Mouse (Mus musculus) forebrain, embryonic 13.5 days (tissue): ENCODE data around the gene Camsap3. TPM values are rescaled to one million over a fixed set of nuclear protein-coding genes. Genes with fewer than 3 reads are reported as not detected.
"Not testable (repeated sequence)": the region's sequence is repeated elsewhere in the genome, so short reads cannot be mapped to it uniquely, and the experiment has no call there.

ENCODE experiments used
- ATAC-seq: fragments of 200-750 bp; cut with Nextera tagmentation; 2 replicates; pipeline ENCODE4 v1.8.0; 2017
- H3K27ac ChIP-seq: fragments of 300-500 bp; sonication (generic); 2 replicates; pipeline ENCODE4 v1.5.1; 2015; ENCODE audit warnings: inconsistent platforms, mild to moderate bottlenecking, moderate library complexity
- H3K27me3 ChIP-seq: fragments of 300-500 bp; sonication (generic); 2 replicates; pipeline ENCODE4 v1.6.1; 2015; ENCODE audit warnings: mild to moderate bottlenecking, inconsistent platforms
- H3K36me3 ChIP-seq: fragments of 300-500 bp; sonication (generic); 2 replicates; pipeline ENCODE4 v1.6.1; 2015; ENCODE audit warnings: mild to moderate bottlenecking, inconsistent platforms; ENCODE audit not compliant: poor library complexity, severe bottlenecking
- H3K4me1 ChIP-seq: fragments of 300-500 bp; sonication (generic); 2 replicates; pipeline ENCODE4 v1.6.1; 2015; ENCODE audit warnings: inconsistent platforms
- H3K4me2 ChIP-seq: fragments of 300-500 bp; sonication (generic); 2 replicates; pipeline ENCODE4 v1.6.1; 2015; ENCODE audit warnings: inconsistent platforms, mild to moderate bottlenecking, moderate library complexity
- H3K4me3 ChIP-seq: fragments of 300-500 bp; sonication (generic); 2 replicates; pipeline ENCODE4 v1.5.1; 2015; ENCODE audit warnings: mild to moderate bottlenecking, inconsistent platforms
- H3K9ac ChIP-seq: fragments of 300-500 bp; sonication (generic); 2 replicates; pipeline ENCODE4 v1.6.1; 2015; ENCODE audit warnings: mild to moderate bottlenecking, inconsistent platforms
- H3K9me3 ChIP-seq: fragments of 300-500 bp; sonication (generic); replicated peaks from 2 replicates; pipeline ENCODE4 v1.6.1; 2016; ENCODE audit warnings: inconsistent platforms
- WGBS: fragments of 180-500 bp; shearing (Covaris S2); methylation state at CpG from one replicate; pipeline ENCODE4 v1.1.7; 2015; 5-methylcytosine and 5-hydroxymethylcytosine counted together
- polyA plus RNA-seq: library from polyadenylated mRNA; unstranded; fragments of >200 nt; fragmentation: Nextera tagmentation; extraction: Ambion mirVana; gene quantifications from 2 replicates; pipeline ENCODE4 v1.2.1, GENCODE M21; 2015

Gene Camsap3
- polyA plus RNA-seq, 1 experiment from 2014 or later: 19.5 TPM

- Histone ChIP-seq H3K4me3 (no peak overlapping the region), H3K9ac (no peak overlapping the region), H3K27me3 (no peaks in the 10 kb centered on the region), H3K27ac (no peak overlapping the region), H3K4me2 (no peak overlapping the region), H3K36me3 (no peaks in the 10 kb centered on the region), H3K4me1 (no peaks in the 10 kb centered on the region), H3K9me3 (no peaks in the 10 kb centered on the region)
- 80% methylated on average over 9 of the region's 9 CpGs for WGBS
- ATAC-seq: no peak
These were observed 7.4 kb upstream of the Camsap3 start for GRCm38 (mm10) chr8:3579390-3580364.

- H3K27me3 ChIP-seq, H3K27ac ChIP-seq, H3K36me3 ChIP-seq, H3K9ac ChIP-seq, H3K4me2 ChIP-seq, H3K4me3 ChIP-seq, ATAC-seq, H3K9me3 ChIP-seq, H3K4me1 ChIP-seq: not testable (repeated sequence)
- WGBS: 91% methylated on average over 3 of the region's 3 CpGs
These were observed 5.1 kb upstream of the Camsap3 start for GRCm38 (mm10) chr8:3581961-3582360.

- H3K27me3 ChIP-seq: peaks cover 3% of the 10 kb centered on the region; the same call in 1 of the 2 replicates
- H3K4me3 ChIP-seq: no peak overlapping the region
- no peaks in the 10 kb centered on the region for H3K36me3 ChIP-seq
- H3K4me2 ChIP-seq: no peak overlapping the region
- H3K9ac ChIP-seq: no peak overlapping the region
- no peaks in the 10 kb centered on the region; the same call in 1 of the 2 replicates for H3K4me1 ChIP-seq
- no peaks in the 10 kb centered on the region for H3K9me3 ChIP-seq
- no peak overlapping the region for H3K27ac ChIP-seq
- no peak for ATAC-seq
- WGBS: 93% methylated on average over 2 of the region's 2 CpGs
These were observed 641 bp upstream of the Camsap3 start for GRCm38 (mm10) chr8:3586452-3586851.

GRCm38 (mm10) chr8:3587391-3588257 lies 531 bp downstream of the Camsap3 start:
- no peaks in the 10 kb centered on the region for H3K36me3 ChIP-seq
- H3K9ac ChIP-seq: peak overlapping the region; percentile 88
- peak overlapping the region; percentile 87 for H3K4me2 ChIP-seq
- no peaks in the 10 kb centered on the region for H3K9me3 ChIP-seq
- peak; percentile 81 for ATAC-seq
- peaks cover 3% of the 10 kb centered on the region; the same call in 1 of the 2 replicates for H3K27me3 ChIP-seq
- WGBS: under 1% methylated on average over 76 of the region's 77 CpGs
- peak overlapping the region; percentile 81 for H3K27ac ChIP-seq
- H3K4me3 ChIP-seq: peak overlapping the region; percentile 83
- H3K4me1 ChIP-seq: no peaks in the 10 kb centered on the region; the same call in 1 of the 2 replicates

GRCm38 (mm10) chr8:3588258-3588633 lies 1.2 kb downstream of the Camsap3 start:
- no peaks in the 10 kb centered on the region for H3K9me3 ChIP-seq
- H3K27me3 ChIP-seq: peaks cover 3% of the 10 kb centered on the region; the same call in 1 of the 2 replicates
- peak overlapping the region; percentile 88 for H3K9ac ChIP-seq
- ATAC-seq: peak; percentile 74
- peak overlapping the region; percentile 83 for H3K4me3 ChIP-seq
- H3K27ac ChIP-seq: peak overlapping the region; percentile 81
- no peaks in the 10 kb centered on the region for H3K36me3 ChIP-seq
- peak overlapping the region; percentile 87 for H3K4me2 ChIP-seq
- peaks cover 3% of the 10 kb centered on the region; the same call in 1 of the 2 replicates for H3K4me1 ChIP-seq
- 2% methylated on average over 11 of the region's 11 CpGs for WGBS

GRCm38 (mm10) chr8:3593470-3593869 lies 6.4 kb downstream of the Camsap3 start:
- Histone ChIP-seq H3K27me3 (no peaks in the 10 kb centered on the region), H3K4me3 (no peak overlapping the region), H3K9ac (no peak overlapping the region), H3K4me1 (peaks cover 7% of the 10 kb centered on the region), H3K9me3 (no peaks in the 10 kb centered on the region), H3K36me3 (peaks cover 11% of the 10 kb centered on the region), H3K4me2 (no peak overlapping the region), H3K27ac (no peak overlapping the region)
- 73% methylated on average over 3 of the region's 3 CpGs for WGBS
- no peak for ATAC-seq

- WGBS: 87% methylated on average over 2 of the region's 2 CpGs
- H3K36me3 ChIP-seq: peaks cover 20% of the 10 kb centered on the region
- no peak overlapping the region for H3K27ac ChIP-seq
- no peaks in the 10 kb centered on the region for H3K27me3 ChIP-seq
- no peak overlapping the region for H3K4me2 ChIP-seq
- no peaks in the 10 kb centered on the region for H3K9me3 ChIP-seq
- peaks cover 7% of the 10 kb centered on the region for H3K4me1 ChIP-seq
- ATAC-seq: no peak
- H3K4me3 ChIP-seq: no peak overlapping the region
- no peak overlapping the region for H3K9ac ChIP-seq
These were observed 7.4 kb downstream of the Camsap3 start for GRCm38 (mm10) chr8:3594466-3594865.

GRCm38 (mm10) chr8:3598054-3598453 lies 11.0 kb downstream of the Camsap3 start:
- no peak overlapping the region for H3K4me3 ChIP-seq
- H3K9ac ChIP-seq: no peak overlapping the region
- no peaks in the 10 kb centered on the region for H3K9me3 ChIP-seq
- peaks cover 6% of the 10 kb centered on the region for H3K4me1 ChIP-seq
- no peak overlapping the region for H3K27ac ChIP-seq
- no peak overlapping the region for H3K4me2 ChIP-seq
- H3K27me3 ChIP-seq: no peaks in the 10 kb centered on the region
- WGBS: 90% methylated on average over 3 of the region's 3 CpGs
- peaks cover 53% of the 10 kb centered on the region for H3K36me3 ChIP-seq
- ATAC-seq: no peak

GRCm38 (mm10) chr8:3599219-3599618 lies 12.1 kb downstream of the Camsap3 start:
- 86% methylated on average over 1 of the region's 1 CpGs for WGBS
- H3K4me2 ChIP-seq: no peak overlapping the region
- no peaks in the 10 kb centered on the region for H3K4me1 ChIP-seq
- H3K9me3 ChIP-seq: no peaks in the 10 kb centered on the region
- no peak for ATAC-seq
- H3K36me3 ChIP-seq: peaks cover 65% of the 10 kb centered on the region
- H3K4me3 ChIP-seq: no peak overlapping the region
- no peaks in the 10 kb centered on the region for H3K27me3 ChIP-seq
- H3K9ac ChIP-seq: no peak overlapping the region
- H3K27ac ChIP-seq: no peak overlapping the region

GRCm38 (mm10) chr8:3600401-3600800 lies 13.3 kb downstream of the Camsap3 start:
- no peak overlapping the region for H3K9ac ChIP-seq
- 94% methylated on average over 6 of the region's 6 CpGs for WGBS
- H3K36me3 ChIP-seq: peaks cover 74% of the 10 kb centered on the region

GRCm38 (mm10) chr8:3603439-3603838 lies 16.3 kb downstream of the Camsap3 start:
- Histone ChIP-seq H3K9ac (no peak overlapping the region), H3K4me2 (no peak overlapping the region), H3K9me3 (no peaks in the 10 kb centered on the region), H3K4me3 (no peak overlapping the region), H3K36me3 (peaks cover 94% of the 10 kb centered on the region), H3K4me1 (no peaks in the 10 kb centered on the region), H3K27me3 (no peaks in the 10 kb centered on the region), H3K27ac (no peak overlapping the region)
- no peak for ATAC-seq
- WGBS: 87% methylated on average over 13 of the region's 13 CpGs

More at GRCm38 (mm10) chr8:3600401-3600800, 13.3 kb downstream of the Camsap3 start:
- no peaks in the 10 kb centered on the region for H3K9me3 ChIP-seq
- no peak overlapping the region for H3K27ac ChIP-seq
- H3K27me3 ChIP-seq: no peaks in the 10 kb centered on the region
- no peak for ATAC-seq
- H3K4me2 ChIP-seq: no peak overlapping the region
- H3K4me1 ChIP-seq: no peaks in the 10 kb centered on the region
- H3K4me3 ChIP-seq: no peak overlapping the region

GRCm38 (mm10) chr8:3606593-3606992 lies 19.5 kb downstream of the Camsap3 start:
- H3K9ac ChIP-seq: no peak overlapping the region
- H3K27me3 ChIP-seq: no peaks in the 10 kb centered on the region
- peaks cover 98% of the 10 kb centered on the region for H3K36me3 ChIP-seq
- no peak overlapping the region for H3K4me2 ChIP-seq
- H3K4me1 ChIP-seq: no peaks in the 10 kb centered on the region
- 0 out of 2 replicates have a peak, but pooled peaks have one; percentile 17 for ATAC-seq
- H3K9me3 ChIP-seq: no peaks in the 10 kb centered on the region
- H3K4me3 ChIP-seq: no peak overlapping the region
- WGBS: 84% methylated on average over 16 of the region's 16 CpGs
- H3K27ac ChIP-seq: no peak overlapping the region
